Mouse (Mus musculus): ENCODE measurements around the gene Hebp1. TPM values are rescaled to one million over a fixed set of nuclear protein-coding genes. Genes with fewer than 3 reads are reported as not detected.
A peak's percentile ranks its signal among the peaks of the same experiment; 100 is the strongest.

Gene Hebp1
- polyA plus RNA-seq, 1 experiment from 2014 or later, result 4.8 TPM

DNA sequence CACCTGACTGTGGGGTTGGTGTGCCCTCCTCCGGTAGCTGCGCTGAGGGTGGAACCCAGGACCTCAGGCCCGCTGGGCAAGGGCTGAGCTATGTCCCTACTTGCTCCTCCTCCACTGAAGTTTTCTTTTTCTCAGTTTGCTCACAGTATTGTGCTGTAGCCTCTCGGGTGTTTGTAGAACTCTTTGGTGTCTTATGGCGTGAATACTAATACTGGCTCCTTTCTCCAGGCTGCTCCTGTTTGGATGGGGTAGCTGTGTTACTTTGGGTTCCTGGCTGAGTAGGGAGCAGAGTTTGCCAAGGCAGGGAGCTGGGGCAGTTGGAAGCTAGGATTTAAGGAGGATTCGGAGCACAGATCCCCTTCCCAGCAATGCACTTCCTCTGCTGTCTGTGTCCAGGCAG is 5.9 kb upstream of the Hebp1 start:
- Histone ChIP-seq H3K4me1 (replicated peaks; ENCODE audit: control insufficient read depth, insufficient read depth, low read length) (peaks cover 17% of the 10 kb centered on the region), H3K9ac (replicated peaks; ENCODE audit: low read depth, low read length) (no peak overlapping the region), H3K27ac (ENCODE audit: low read length) (peak overlapping the region; percentile 15; the same call in 1 of the 2 replicates), H3K27me3 (replicated peaks; ENCODE audit: control insufficient read depth, insufficient read depth, low read length) (no peaks in the 10 kb centered on the region), H3K4me2 (ENCODE audit: low read length) (no peak overlapping the region), H3K9me3 (ENCODE audit: control insufficient read depth, low read length) (no peaks in the 10 kb centered on the region), H3K36me3 (ENCODE audit: control insufficient read depth, insufficient read depth) (no peaks in the 10 kb centered on the region), H3K4me3 (replicated peaks; ENCODE audit: low read length) (no peak overlapping the region)
- WGBS, result 52% methylated on average over 6 of the region's 6 CpGs
- peak; percentile 51 for ATAC-seq

DNA sequence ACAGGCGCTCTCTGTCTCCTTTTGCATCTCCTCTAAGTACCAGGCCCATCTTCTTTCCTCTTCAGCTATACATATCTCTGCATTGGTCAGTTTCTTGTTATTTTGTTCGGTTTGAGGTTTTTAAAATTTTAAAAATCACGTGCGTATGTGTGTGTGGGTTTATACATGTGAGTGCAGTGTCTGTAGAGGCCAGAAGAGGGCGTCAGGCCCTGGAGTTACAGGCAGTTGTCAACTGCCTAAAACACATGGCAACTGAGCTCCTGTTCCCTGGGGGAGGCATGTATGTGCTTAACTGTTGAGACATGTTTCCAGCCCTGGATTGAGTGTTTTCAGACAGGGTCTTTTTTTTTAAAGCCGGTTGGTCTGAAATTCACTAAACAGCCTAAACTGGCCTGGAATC is 4.8 kb upstream of the Hebp1 start:
- H3K27ac ChIP-seq (ENCODE audit: low read length), result no peak overlapping the region
- no peak for ATAC-seq
- H3K36me3 ChIP-seq (ENCODE audit: control insufficient read depth, insufficient read depth), result no peaks in the 10 kb centered on the region
- 93% methylated on average over 6 of the region's 6 CpGs for WGBS
- H3K4me2 ChIP-seq (ENCODE audit: low read length), result no peak overlapping the region
- H3K9me3 ChIP-seq (ENCODE audit: control insufficient read depth, low read length), result no peaks in the 10 kb centered on the region
- H3K4me3 ChIP-seq (replicated peaks; ENCODE audit: low read length), result no peak overlapping the region
- H3K9ac ChIP-seq (replicated peaks; ENCODE audit: low read depth, low read length), result no peak overlapping the region
- H3K4me1 ChIP-seq (replicated peaks; ENCODE audit: control insufficient read depth, insufficient read depth, low read length), result peaks cover 21% of the 10 kb centered on the region
- no peaks in the 10 kb centered on the region for H3K27me3 ChIP-seq (replicated peaks; ENCODE audit: control insufficient read depth, insufficient read depth, low read length)

DNA sequence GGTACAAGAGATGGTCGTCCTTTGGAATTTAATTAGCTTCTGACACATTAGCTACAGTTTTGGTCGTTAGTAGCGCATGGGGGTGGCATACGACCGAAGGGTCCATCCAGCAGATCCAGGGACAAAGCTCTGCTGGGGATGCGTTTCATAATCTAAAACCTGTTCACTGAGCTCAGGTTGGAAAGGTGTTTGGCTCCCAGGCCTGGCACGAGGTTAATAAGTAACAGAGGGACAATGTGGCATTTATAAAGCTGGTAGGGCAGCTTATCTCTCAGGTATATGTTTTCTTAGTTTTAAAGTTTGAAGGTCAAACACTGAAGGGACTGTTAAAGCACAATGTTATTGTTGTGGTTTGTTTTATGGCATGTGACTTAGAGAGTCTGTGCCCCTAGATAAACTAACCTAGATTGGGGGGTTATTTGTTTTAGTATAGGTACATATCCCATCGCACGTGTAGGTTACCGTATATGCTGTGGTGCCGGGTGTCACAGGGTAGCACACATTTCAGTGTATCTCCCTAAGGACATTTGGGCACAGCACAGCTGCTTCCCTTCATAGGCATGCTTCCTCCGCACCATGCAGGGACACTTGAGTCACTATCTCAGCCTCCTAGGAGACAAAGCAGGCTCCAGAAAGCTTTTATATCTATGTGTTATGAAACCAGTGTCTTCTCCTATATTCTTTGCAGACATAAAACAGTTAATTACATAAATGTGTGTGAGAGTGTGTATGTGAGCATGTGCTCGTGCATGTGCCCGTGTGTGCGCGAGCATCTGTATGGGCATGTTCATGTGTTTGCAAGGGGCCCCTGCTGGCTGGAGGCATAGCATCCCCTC is 2.5 kb upstream of the Hebp1 start:
- Histone ChIP-seq H3K4me3 (replicated peaks; ENCODE audit: low read length) (no peak overlapping the region), H3K4me2 (ENCODE audit: low read length) (no peak overlapping the region), H3K36me3 (ENCODE audit: control insufficient read depth, insufficient read depth) (no peaks in the 10 kb centered on the region), H3K27me3 (replicated peaks; ENCODE audit: control insufficient read depth, insufficient read depth, low read length) (no peaks in the 10 kb centered on the region), H3K4me1 (replicated peaks; ENCODE audit: control insufficient read depth, insufficient read depth, low read length) (peaks cover 24% of the 10 kb centered on the region), H3K27ac (ENCODE audit: low read length) (no peak overlapping the region), H3K9me3 (ENCODE audit: control insufficient read depth, low read length) (no peaks in the 10 kb centered on the region), H3K9ac (replicated peaks; ENCODE audit: low read depth, low read length) (0 out of 2 replicates have a peak overlapping the region, but pooled peaks have one; percentile 11)
- WGBS, result 76% methylated on average over 16 of the region's 16 CpGs
- ATAC-seq, result no peak

DNA sequence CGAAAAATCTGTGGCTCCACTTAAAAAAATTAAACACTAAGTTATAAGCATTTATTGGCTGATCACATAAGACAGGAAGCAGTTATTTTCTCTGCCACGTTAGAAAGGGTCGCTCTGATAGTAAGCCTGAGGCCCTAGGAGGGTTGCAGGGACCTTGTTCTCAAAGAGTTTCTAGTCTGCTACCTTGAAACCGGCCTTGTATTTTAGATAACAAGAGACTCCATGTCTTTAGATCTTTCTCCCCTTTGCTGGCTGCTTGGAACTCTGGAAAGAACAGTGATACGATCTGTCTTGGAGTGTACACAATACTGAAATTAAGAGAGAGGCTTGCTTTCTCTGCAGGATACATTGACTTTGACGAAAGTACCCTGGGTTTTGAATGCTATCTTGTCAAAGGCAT is 904 bp upstream of the Hebp1 start:
- Histone ChIP-seq H3K27me3 (replicated peaks; ENCODE audit: control insufficient read depth, insufficient read depth, low read length) (no peaks in the 10 kb centered on the region), H3K9ac (replicated peaks; ENCODE audit: low read depth, low read length) (peak overlapping the region; percentile 84; the same call in 1 of the 2 replicates), H3K4me2 (ENCODE audit: low read length) (peak overlapping the region; percentile 60), H3K27ac (ENCODE audit: low read length) (no peak overlapping the region), H3K4me3 (replicated peaks; ENCODE audit: low read length) (peak overlapping the region; percentile 76), H3K9me3 (ENCODE audit: control insufficient read depth, low read length) (no peaks in the 10 kb centered on the region), H3K36me3 (ENCODE audit: control insufficient read depth, insufficient read depth) (no peaks in the 10 kb centered on the region), H3K4me1 (replicated peaks; ENCODE audit: control insufficient read depth, insufficient read depth, low read length) (peaks cover 21% of the 10 kb centered on the region)
- ATAC-seq, result no peak
- WGBS, result 27% methylated on average over 6 of the region's 6 CpGs

DNA sequence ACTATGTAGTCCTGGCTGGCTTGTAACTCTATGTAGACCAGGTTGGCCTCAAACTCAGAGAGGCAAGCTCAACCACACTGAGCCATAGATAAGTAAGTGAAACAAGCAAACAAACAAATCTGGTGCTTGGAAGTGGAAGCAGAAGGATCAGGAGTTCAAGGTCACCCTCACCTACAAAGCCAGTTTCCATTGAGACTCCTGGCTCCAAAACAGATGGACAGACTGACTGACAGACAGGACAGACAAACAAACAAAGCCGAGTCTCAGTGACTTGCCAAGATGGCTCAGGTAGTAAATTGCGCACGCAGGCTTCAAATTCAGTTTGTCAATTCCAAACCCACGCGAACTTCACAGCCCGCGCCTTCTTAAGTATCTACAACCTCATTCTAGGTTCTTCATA is 376 bp downstream of the Hebp1 start:
- ATAC-seq, result no peak
- WGBS, result 17% methylated on average over 7 of the region's 7 CpGs

DNA sequence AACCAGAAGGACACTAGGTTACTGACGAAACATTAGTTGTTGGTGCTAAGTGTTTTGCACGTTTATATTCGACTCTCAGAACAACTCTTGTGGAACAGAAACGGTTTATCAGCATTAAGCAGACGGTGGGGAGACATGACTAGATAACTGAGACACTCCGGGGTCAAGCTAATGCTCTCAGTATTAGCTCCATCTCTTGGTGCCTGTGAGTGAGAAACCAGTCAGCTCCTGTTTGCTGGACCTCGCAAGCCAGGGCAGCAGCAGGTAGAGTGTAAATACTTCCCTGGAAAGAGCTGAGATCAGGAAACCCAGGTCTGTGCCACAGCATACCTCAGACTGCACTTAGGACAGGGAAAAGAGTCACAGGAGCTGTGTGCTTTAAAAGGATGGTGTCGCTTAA is 1.1 kb downstream of the Hebp1 start:
- Histone ChIP-seq H3K27me3 (replicated peaks; ENCODE audit: control insufficient read depth, insufficient read depth, low read length) (no peaks in the 10 kb centered on the region), H3K4me3 (replicated peaks; ENCODE audit: low read length) (no peak overlapping the region), H3K4me1 (replicated peaks; ENCODE audit: control insufficient read depth, insufficient read depth, low read length) (peaks cover 20% of the 10 kb centered on the region), H3K9ac (replicated peaks; ENCODE audit: low read depth, low read length) (no peak overlapping the region), H3K27ac (ENCODE audit: low read length) (no peak overlapping the region), H3K4me2 (ENCODE audit: low read length) (no peak overlapping the region), H3K36me3 (ENCODE audit: control insufficient read depth, insufficient read depth) (no peaks in the 10 kb centered on the region), H3K9me3 (ENCODE audit: control insufficient read depth, low read length) (no peaks in the 10 kb centered on the region)
- 90% methylated on average over 8 of the region's 8 CpGs for WGBS
- no peak for ATAC-seq

More for the DNA sequence above, 376 bp downstream of the Hebp1 start:
- H3K27me3 ChIP-seq (replicated peaks; ENCODE audit: control insufficient read depth, insufficient read depth, low read length), result no peaks in the 10 kb centered on the region
- H3K9ac ChIP-seq (replicated peaks; ENCODE audit: low read depth, low read length), result peak overlapping the region; percentile 84
- H3K4me3 ChIP-seq (replicated peaks; ENCODE audit: low read length), result peak overlapping the region; percentile 76
- H3K27ac ChIP-seq (ENCODE audit: low read length), result no peak overlapping the region
- H3K4me2 ChIP-seq (ENCODE audit: low read length), result peak overlapping the region; percentile 60
- H3K9me3 ChIP-seq (ENCODE audit: control insufficient read depth, low read length), result no peaks in the 10 kb centered on the region
- H3K4me1 ChIP-seq (replicated peaks; ENCODE audit: control insufficient read depth, insufficient read depth, low read length), result peaks cover 20% of the 10 kb centered on the region
- H3K36me3 ChIP-seq (ENCODE audit: control insufficient read depth, insufficient read depth), result no peaks in the 10 kb centered on the region

DNA sequence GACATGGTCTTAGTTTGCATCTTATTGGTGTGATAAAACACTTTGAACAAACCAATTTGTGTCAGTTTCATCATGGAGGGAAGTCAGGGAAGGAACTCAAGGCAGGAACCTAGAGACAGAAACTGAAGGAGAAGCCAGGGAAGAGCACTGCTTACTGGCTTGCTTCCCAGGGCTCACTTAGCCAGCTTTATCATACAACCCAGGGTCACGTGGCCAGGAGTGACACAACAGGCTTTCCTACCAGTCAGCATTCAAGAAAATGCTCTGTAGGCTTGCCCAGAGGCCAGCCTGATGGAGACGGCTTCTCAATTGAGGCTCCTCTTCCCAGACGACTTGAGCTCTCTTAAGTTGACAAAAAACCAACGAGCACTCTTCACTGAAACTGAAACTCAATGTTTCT is 2.9 kb downstream of the Hebp1 start:
- no peak overlapping the region for H3K9ac ChIP-seq (replicated peaks; ENCODE audit: low read depth, low read length)
- H3K4me1 ChIP-seq (replicated peaks; ENCODE audit: control insufficient read depth, insufficient read depth, low read length), result peaks cover 17% of the 10 kb centered on the region
- 77% methylated on average over 4 of the region's 4 CpGs for WGBS
- H3K4me2 ChIP-seq (ENCODE audit: low read length), result no peak overlapping the region
- H3K27ac ChIP-seq (ENCODE audit: low read length), result no peak overlapping the region
- no peak for ATAC-seq
- no peaks in the 10 kb centered on the region for H3K27me3 ChIP-seq (replicated peaks; ENCODE audit: control insufficient read depth, insufficient read depth, low read length)
- H3K9me3 ChIP-seq (ENCODE audit: control insufficient read depth, low read length), result no peaks in the 10 kb centered on the region
- no peaks in the 10 kb centered on the region for H3K36me3 ChIP-seq (ENCODE audit: control insufficient read depth, insufficient read depth)
- no peak overlapping the region for H3K4me3 ChIP-seq (replicated peaks; ENCODE audit: low read length)

DNA sequence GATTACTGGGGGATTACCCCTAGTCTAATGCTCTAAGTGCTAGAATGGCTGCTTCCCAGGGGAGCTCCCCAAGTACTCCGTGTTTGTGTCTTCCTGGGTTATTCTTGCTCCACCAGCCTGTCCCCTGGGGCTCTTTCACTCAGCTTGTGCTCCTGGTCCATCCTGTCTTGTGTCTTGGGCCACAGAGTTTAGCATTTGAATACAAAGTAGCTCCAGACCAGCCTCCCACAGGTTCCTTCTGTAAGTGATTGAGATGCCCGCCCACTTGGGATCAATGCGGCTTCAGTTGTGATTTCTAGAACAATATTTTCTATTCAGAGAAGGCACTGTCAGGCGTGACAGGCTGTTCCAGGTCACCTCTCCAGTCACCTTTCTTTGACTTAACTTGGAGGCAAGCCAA is 4.1 kb downstream of the Hebp1 start:
- H3K4me3 ChIP-seq (replicated peaks; ENCODE audit: low read length), result no peak overlapping the region
- no peak overlapping the region for H3K27ac ChIP-seq (ENCODE audit: low read length)
- H3K27me3 ChIP-seq (replicated peaks; ENCODE audit: control insufficient read depth, insufficient read depth, low read length), result no peaks in the 10 kb centered on the region
- no peak overlapping the region for H3K4me2 ChIP-seq (ENCODE audit: low read length)
- no peaks in the 10 kb centered on the region for H3K36me3 ChIP-seq (ENCODE audit: control insufficient read depth, insufficient read depth)
- no peak for ATAC-seq
- WGBS, result 28% methylated on average over 4 of the region's 4 CpGs
- H3K9me3 ChIP-seq (ENCODE audit: control insufficient read depth, low read length), result no peaks in the 10 kb centered on the region
- H3K4me1 ChIP-seq (replicated peaks; ENCODE audit: control insufficient read depth, insufficient read depth, low read length), result peaks cover 7% of the 10 kb centered on the region
- H3K9ac ChIP-seq (replicated peaks; ENCODE audit: low read depth, low read length), result no peak overlapping the region

DNA sequence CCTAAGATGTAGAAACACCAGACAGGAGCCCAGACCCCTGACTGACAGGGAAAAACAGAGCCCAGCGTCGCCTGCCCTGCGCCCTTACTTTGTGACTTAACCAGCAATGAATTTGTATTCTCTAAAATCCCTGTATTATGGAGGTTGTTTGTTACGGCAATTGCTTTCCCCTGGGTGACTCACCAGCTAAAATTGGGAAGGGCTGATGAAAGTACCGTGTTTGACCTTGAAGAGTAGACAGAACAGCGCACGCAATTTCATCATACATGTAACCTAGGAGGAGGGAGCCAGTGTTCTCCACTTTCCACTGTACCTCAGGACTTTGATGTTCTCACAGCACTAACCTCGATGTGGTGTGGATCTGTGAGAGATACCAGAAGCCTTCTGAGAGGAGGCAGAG is 4.8 kb downstream of the Hebp1 start:
- 79% methylated on average over 8 of the region's 8 CpGs for WGBS
- H3K4me3 ChIP-seq (replicated peaks; ENCODE audit: low read length), result no peak overlapping the region
- H3K9me3 ChIP-seq (ENCODE audit: control insufficient read depth, low read length), result no peaks in the 10 kb centered on the region
- no peak for ATAC-seq
- H3K4me2 ChIP-seq (ENCODE audit: low read length), result no peak overlapping the region
- H3K36me3 ChIP-seq (ENCODE audit: control insufficient read depth, insufficient read depth), result no peaks in the 10 kb centered on the region
- H3K27me3 ChIP-seq (replicated peaks; ENCODE audit: control insufficient read depth, insufficient read depth, low read length), result no peaks in the 10 kb centered on the region
- H3K27ac ChIP-seq (ENCODE audit: low read length), result no peak overlapping the region
- peaks cover 3% of the 10 kb centered on the region for H3K4me1 ChIP-seq (replicated peaks; ENCODE audit: control insufficient read depth, insufficient read depth, low read length)
- no peak overlapping the region for H3K9ac ChIP-seq (replicated peaks; ENCODE audit: low read depth, low read length)
